ENCODE assay signal across 8 mouse cellular contexts in the genomic region with DNA sequence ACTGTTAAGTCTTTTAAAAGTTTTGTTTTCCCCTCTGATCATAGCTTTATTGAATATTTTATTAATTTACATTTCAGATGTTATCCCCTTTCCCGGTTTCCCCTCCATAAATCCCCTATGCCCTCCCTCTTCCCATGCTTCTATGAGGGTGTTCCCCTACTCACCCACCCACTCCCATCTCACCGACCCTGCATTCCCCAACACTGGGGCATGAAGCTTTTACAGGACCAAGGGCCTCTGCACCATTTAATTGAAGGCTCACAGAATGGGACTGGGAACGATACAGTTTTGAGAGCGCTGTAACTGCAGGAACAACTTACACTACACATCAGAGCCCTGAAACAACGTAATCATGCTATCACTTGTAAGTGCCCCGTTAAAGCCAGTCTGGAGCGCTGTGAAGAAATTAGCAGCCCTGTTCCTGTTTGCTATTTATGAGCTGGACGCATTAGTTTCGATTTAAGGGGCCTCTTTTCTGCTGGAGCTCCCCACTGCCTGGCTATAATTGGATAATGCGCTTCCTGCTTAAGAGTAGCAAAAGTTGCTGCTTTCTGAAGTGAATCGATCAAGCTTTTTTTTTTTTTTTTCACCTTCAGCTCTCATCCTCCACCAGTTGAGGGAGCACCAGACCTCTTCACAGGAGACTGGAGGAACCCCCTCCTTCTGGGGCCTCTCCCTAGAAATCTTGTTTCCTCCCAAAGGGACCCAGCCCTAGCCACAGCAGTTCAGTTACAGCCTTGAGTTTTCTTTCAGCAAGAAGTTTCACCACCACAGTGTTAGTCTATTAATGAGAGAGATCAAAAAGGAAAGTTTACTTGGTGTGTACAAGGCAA.
DNase-seq lines count a peak whose midpoint lies in the region; ATAC-seq and TF ChIP-seq lines count a peak whose summit lies in the region.

No protein-coding gene starts in this region.

- TF ChIP-seq POLR2A in brain, embryonic 14.5 days (IDR thresholded peaks at IDR 0.05; ENCODE audit: borderline replicate concordance, extremely low read depth, insufficient read depth, insufficient read length, poor library complexity, severe bottlenecking): no peak
- TF ChIP-seq POLR2A in limb, embryonic 14.5 days (IDR thresholded peaks at IDR 0.05; ENCODE audit: borderline replicate concordance, extremely low read depth, insufficient read depth, insufficient read length): no peak

- 8% methylated on average over 11 of the region's 11 CpGs for WGBS in limb, embryonic 14.5 days
- 18% methylated on average over 11 of the region's 11 CpGs for WGBS in stomach, postnatal 0 days

- peak overlapping the region; percentile 36 for H3K9ac ChIP-seq in limb, embryonic 14.5 days (ENCODE audit: low read depth, low read length, severe bottlenecking)
- no peak overlapping the region for H3K9ac ChIP-seq in stomach, postnatal 0 days (ENCODE audit: low read length)

- H3K4me3 ChIP-seq in layer of hippocampus, adult 2 months: peak overlapping the region; percentile 49
- peak overlapping the region; percentile 32 for H3K4me3 ChIP-seq in limb, embryonic 14.5 days (replicated peaks; ENCODE audit: low read length)
- H3K4me3 ChIP-seq in stomach, postnatal 0 days (ENCODE audit: low read depth, low read length): peak overlapping the region; percentile 29

- peak in 1 of 2 experiments; percentile 22 for DNase-seq in layer of hippocampus, adult 2 months (ENCODE audit: low spot score in 2 of 2)
- DNase-seq in layer of hippocampus, adult 9-11 months: no peak
- DNase-seq in brain, embryonic 14.5 days (ENCODE audit: low read depth): peak; percentile 71
- peak; percentile 32 for DNase-seq in forelimb bud, embryonic 11.5 days (ENCODE audit: low read depth, low spot score)
- peak; percentile 33 for DNase-seq in limb, embryonic 14.5 days (ENCODE audit: low spot score)
- no peak for DNase-seq in stomach, postnatal 0 days (ENCODE audit: low spot score)
- DNase-seq in natural killer cell, adult 2 months (ENCODE audit: low spot score in 2 of 2): no peak
- DNase-seq in urinary bladder, postnatal 4 days (ENCODE audit: low spot score in 2 of 2): no peak

- H3K4me2 ChIP-seq in limb, embryonic 14.5 days (replicated peaks; ENCODE audit: low read depth, low read length, severe bottlenecking): peak overlapping the region; percentile 57
- peak overlapping the region; percentile 47 for H3K4me2 ChIP-seq in stomach, postnatal 0 days (replicated peaks; ENCODE audit: low read depth)

- TF ChIP-seq CTCF in layer of hippocampus, adult 2 months (conservative IDR thresholded peaks at IDR 0.05): peak; percentile 71
- TF ChIP-seq CTCF in brain, embryonic 14.5 days (IDR thresholded peaks at IDR 0.05; ENCODE audit: borderline replicate concordance, extremely low read depth, insufficient read depth, insufficient read length): peak; percentile 32; the same call in 1 of the 2 replicates
- TF ChIP-seq CTCF in stomach, postnatal 0 days (IDR thresholded peaks at IDR 0.05; ENCODE audit: low read depth): peak; percentile 58

- no peak for TF ChIP-seq EP300 in stomach, postnatal 0 days (optimal IDR thresholded peaks at IDR 0.05)

- H3K9me3 ChIP-seq in limb, embryonic 14.5 days (ENCODE audit: control insufficient read depth, low read length): no peaks in the 10 kb centered on the region
- no peaks in the 10 kb centered on the region for H3K9me3 ChIP-seq in stomach, postnatal 0 days (ENCODE audit: control insufficient read depth, low read length)

- H3K36me3 ChIP-seq in limb, embryonic 14.5 days (ENCODE audit: control insufficient read depth, insufficient read depth, low read length): no peaks in the 10 kb centered on the region
- H3K36me3 ChIP-seq in stomach, postnatal 0 days (ENCODE audit: control insufficient read depth, insufficient read depth, low read length): no peaks in the 10 kb centered on the region

- no peaks in the 10 kb centered on the region for H3K27me3 ChIP-seq in limb, embryonic 14.5 days (ENCODE audit: control insufficient read depth, insufficient read depth, low read length)
- no peaks in the 10 kb centered on the region for H3K27me3 ChIP-seq in stomach, postnatal 0 days (ENCODE audit: control insufficient read depth, insufficient read depth, low read length)

- ATAC-seq in limb, embryonic 14.5 days (ENCODE audit: low FRiP score, low read depth): peak; percentile 60
- no peak for ATAC-seq in stomach, postnatal 0 days (ENCODE audit: low FRiP score, low TSS enrichment)

- H3K27ac ChIP-seq in layer of hippocampus, adult 2 months: peak overlapping the region; percentile 11; the same call in 1 of the 2 replicates
- no peak overlapping the region for H3K27ac ChIP-seq in limb, embryonic 14.5 days (replicated peaks; ENCODE audit: low read depth, low read length)
- no peak overlapping the region for H3K27ac ChIP-seq in stomach, postnatal 0 days (replicated peaks)

- 0 out of 2 replicates have a peak, but pooled peaks cover 11% of the 10 kb centered on the region for H3K4me1 ChIP-seq in limb, embryonic 14.5 days (ENCODE audit: control insufficient read depth, insufficient read depth, low read length)
- no peaks in the 10 kb centered on the region; the same call in 1 of the 2 replicates for H3K4me1 ChIP-seq in stomach, postnatal 0 days (replicated peaks; ENCODE audit: control insufficient read depth, insufficient read depth)

Comparison
In these comparisons a context has a peak if more than half of its experiments do, and no peak if none do; other contexts are left out.
1. DNase-seq: peak in brain, embryonic 14.5 days (single experiment), forelimb bud, embryonic 11.5 days (single experiment) and limb, embryonic 14.5 days (single experiment); none in layer of hippocampus, adult 9-11 months (single experiment), stomach, postnatal 0 days (single experiment), natural killer cell, adult 2 months (0 of 2) and urinary bladder, postnatal 4 days (0 of 2).
2. Peak in every context shown above with its lines, with median percentiles within 50 percentile points of each other: H3K4me3 ChIP-seq and CTCF ChIP-seq.